Mouse (Mus musculus) intestine, postnatal 0 days (tissue): ENCODE results near the gene Ccdc121. TPM values are rescaled to one million over a fixed set of nuclear protein-coding genes. Genes with fewer than 3 reads are reported as not detected.

Experiments used
- ATAC-seq: fragments of 200-750 bp; cut with Nextera tagmentation; 2 replicates; pipeline ENCODE4 v1.8.0; 2017; ENCODE audit warnings: mild to moderate bottlenecking, moderate TSS enrichment, moderate library complexity
- H3K27ac ChIP-seq: fragments of 300-500 bp; sonication (generic); 2 replicates; pipeline ENCODE4 v1.5.1; 2014; ENCODE audit warnings: mild to moderate bottlenecking, low read depth, low read length, moderate library complexity
- H3K27me3 ChIP-seq: fragments of 300-500 bp; sonication (generic); replicated peaks from 2 replicates; pipeline ENCODE4 v1.6.1; 2014; ENCODE audit warnings: low read length, mixed read lengths; ENCODE audit not compliant: control insufficient read depth, insufficient read depth
- H3K36me3 ChIP-seq: fragments of 300-500 bp; sonication (generic); 2 replicates; pipeline ENCODE4 v1.6.1; 2014; ENCODE audit warnings: mild to moderate bottlenecking, moderate library complexity; ENCODE audit not compliant: control insufficient read depth, insufficient read depth
- H3K4me1 ChIP-seq: fragments of 300-500 bp; sonication (generic); replicated peaks from 2 replicates; pipeline ENCODE4 v1.6.1; 2014; ENCODE audit warnings: antibody characterized with exemption, low read length, mixed read lengths; ENCODE audit not compliant: control insufficient read depth, insufficient read depth
- H3K4me2 ChIP-seq: fragments of 300-500 bp; sonication (generic); replicated peaks from 2 replicates; pipeline ENCODE4 v1.6.1; 2014; ENCODE audit warnings: low read depth, mild to moderate bottlenecking, moderate library complexity
- H3K4me3 ChIP-seq: fragments of 300-500 bp; sonication (generic); 2 replicates; pipeline ENCODE4 v1.5.1; 2014; ENCODE audit warnings: low read depth, low read length
- H3K9ac ChIP-seq: fragments of 300-500 bp; sonication (generic); 2 replicates; pipeline ENCODE4 v1.6.1; 2014; ENCODE audit warnings: mild to moderate bottlenecking, low read depth, low read length
- H3K9me3 ChIP-seq: fragments of 300-500 bp; sonication (generic); 2 replicates; pipeline ENCODE4 v1.6.1; 2016; ENCODE audit warnings: mixed run types; ENCODE audit not compliant: control insufficient read depth
- CTCF ChIP-seq: sonication (generic); IDR thresholded peaks from 2 replicates; pipeline ENCODE4 v1.5.1; 2016; ENCODE audit warnings: low read depth, mild to moderate bottlenecking, control low read depth, antibody characterized with exemption, moderate library complexity
- whole genome bisulfite sequencing: fragments of 180-500 bp; shearing (Covaris S2); extraction: QIAGEN DNeasy Blood & Tissue Kit; methylation state at CpG from one replicate; pipeline ENCODE4 v1.1.7; 2014; 5-methylcytosine and 5-hydroxymethylcytosine counted together
- polyA plus RNA-seq: library from polyadenylated mRNA; unstranded; fragments of >200 nt; fragmentation: Nextera tagmentation; extraction: Ambion mirVana; gene quantifications from 2 replicates; pipeline ENCODE4 v1.2.1, GENCODE M21; 2015

Gene Ccdc121
- not detected in 2 replicates for polyA plus RNA-seq

DNA sequence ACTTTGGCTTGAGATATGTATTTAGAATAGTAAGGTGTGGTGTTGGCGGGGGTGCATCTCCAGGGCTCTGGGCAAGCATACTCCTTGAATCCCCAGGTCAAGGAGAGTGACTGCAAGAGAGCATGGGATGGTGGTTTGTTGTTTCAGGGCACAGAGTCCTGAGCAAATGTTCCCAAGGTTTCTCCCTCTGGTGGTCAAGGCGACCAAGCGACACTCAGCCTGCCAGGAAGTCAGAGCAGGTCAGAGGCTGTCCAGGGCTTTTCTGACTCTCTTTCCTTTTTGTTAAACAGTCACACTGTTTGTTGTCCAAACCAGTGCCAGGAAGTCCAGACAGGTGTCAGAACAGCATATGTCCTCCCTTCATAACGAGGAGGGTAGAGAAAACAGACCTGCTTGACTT is at the start of gene Ccdc121:
Gene Ccdc121 (minus strand): TSS at position 145 of the 400 bp plus-strand sequence.
- H3K4me3 ChIP-seq, result no peak within 1 kb of the TSS
- H3K27me3 ChIP-seq, result no peaks in the 10 kb centered on the region
- no peak within 1 kb of the TSS for H3K9ac ChIP-seq
- H3K36me3 ChIP-seq, result no peaks in the 10 kb centered on the region
- H3K4me2 ChIP-seq, result no peak within 1 kb of the TSS
- no peaks in the 10 kb centered on the region for H3K9me3 ChIP-seq
- H3K4me1 ChIP-seq, result no peaks in the 10 kb centered on the region
- TF ChIP-seq CTCF, result peak; percentile 61
- 56% methylated on average over 4 of the region's 4 CpGs for WGBS
- H3K27ac ChIP-seq, result no peak within 1 kb of the TSS
- no peak for ATAC-seq

DNA sequence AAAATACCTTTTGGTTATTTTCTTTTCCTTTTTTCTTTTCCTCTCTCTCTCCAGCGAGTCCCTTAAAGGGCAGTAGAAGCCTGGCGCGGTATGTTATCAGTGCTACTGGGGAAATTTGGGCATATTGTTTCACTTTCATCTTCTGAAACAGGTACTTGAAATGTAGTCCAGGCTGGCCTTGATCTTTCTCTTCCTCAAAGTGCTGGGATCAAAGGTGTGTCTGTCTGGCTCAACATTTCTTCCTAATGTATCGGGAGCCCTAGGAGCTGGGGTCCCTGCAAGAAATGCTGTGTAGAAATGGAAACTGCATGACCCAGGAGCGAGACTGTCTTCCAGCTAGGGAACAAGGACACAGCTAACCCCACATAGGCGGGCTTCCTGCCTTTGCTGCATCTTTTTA is 49.1 kb upstream of the Ccdc121 start:
- WGBS, result 75% methylated on average over 6 of the region's 6 CpGs
- Histone ChIP-seq H3K4me3 (no peak overlapping the region), H3K9ac (no peak overlapping the region), H3K9me3 (no peaks in the 10 kb centered on the region), H3K4me1 (no peaks in the 10 kb centered on the region), H3K27ac (no peak overlapping the region), H3K27me3 (no peaks in the 10 kb centered on the region), H3K36me3 (no peaks in the 10 kb centered on the region), H3K4me2 (no peak overlapping the region)
- TF ChIP-seq CTCF, result no peak
- no peak for ATAC-seq

DNA sequence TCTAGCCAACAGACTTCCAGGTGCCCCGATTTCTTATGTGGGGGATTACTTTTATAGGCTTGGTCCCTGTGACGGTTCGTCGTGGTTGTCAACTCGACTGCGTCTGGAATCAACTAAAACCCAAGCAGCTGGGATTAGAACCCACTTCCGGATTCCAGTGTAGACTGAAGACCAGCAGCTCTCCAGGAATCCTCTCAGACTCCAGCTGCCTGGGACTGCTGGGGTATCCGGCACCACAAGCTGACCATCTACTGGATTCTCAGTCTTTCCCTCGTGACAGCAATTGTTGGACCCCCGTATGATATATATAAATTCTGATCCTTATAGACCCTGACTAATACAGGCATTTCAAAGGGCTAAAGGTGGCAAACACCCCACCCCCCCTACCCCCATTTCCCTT is 48.4 kb upstream of the Ccdc121 start:
- H3K9me3 ChIP-seq, result no peaks in the 10 kb centered on the region
- no peak overlapping the region for H3K4me2 ChIP-seq
- no peak for ATAC-seq
- H3K9ac ChIP-seq, result no peak overlapping the region
- H3K36me3 ChIP-seq, result no peaks in the 10 kb centered on the region
- no peaks in the 10 kb centered on the region for H3K27me3 ChIP-seq
- no peaks in the 10 kb centered on the region for H3K4me1 ChIP-seq
- 78% methylated on average over 10 of the region's 10 CpGs for WGBS
- no peak overlapping the region for H3K4me3 ChIP-seq
- TF ChIP-seq CTCF, result no peak
- H3K27ac ChIP-seq, result no peak overlapping the region

DNA sequence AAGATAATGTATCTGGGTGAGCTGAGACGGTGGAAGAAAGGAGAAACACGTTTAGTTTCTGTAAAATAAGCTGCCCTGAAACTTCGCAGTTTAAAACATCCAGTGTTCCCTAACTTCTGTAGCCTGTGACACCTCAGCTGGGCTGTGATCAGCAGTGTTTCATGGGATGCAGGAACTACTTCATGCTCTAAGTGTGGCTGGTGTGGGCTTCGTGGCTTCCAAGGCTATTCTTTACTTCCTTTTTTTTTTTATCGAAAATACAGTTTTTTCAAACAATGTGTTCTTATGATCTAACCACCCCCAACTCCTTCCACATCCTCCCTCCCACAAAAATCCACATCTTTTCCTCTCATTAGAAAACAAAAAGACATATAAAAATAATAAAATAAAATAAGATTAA is 44.2 kb upstream of the Ccdc121 start:
- 78% methylated on average over 5 of the region's 5 CpGs for WGBS
- H3K36me3 ChIP-seq, result no peaks in the 10 kb centered on the region
- no peaks in the 10 kb centered on the region for H3K9me3 ChIP-seq
- no peaks in the 10 kb centered on the region for H3K4me1 ChIP-seq
- H3K4me2 ChIP-seq, result no peak overlapping the region
- TF ChIP-seq CTCF, result no peak
- no peak overlapping the region for H3K27ac ChIP-seq
- no peaks in the 10 kb centered on the region for H3K27me3 ChIP-seq
- no peak for ATAC-seq
- no peak overlapping the region for H3K9ac ChIP-seq
- H3K4me3 ChIP-seq, result no peak overlapping the region

DNA sequence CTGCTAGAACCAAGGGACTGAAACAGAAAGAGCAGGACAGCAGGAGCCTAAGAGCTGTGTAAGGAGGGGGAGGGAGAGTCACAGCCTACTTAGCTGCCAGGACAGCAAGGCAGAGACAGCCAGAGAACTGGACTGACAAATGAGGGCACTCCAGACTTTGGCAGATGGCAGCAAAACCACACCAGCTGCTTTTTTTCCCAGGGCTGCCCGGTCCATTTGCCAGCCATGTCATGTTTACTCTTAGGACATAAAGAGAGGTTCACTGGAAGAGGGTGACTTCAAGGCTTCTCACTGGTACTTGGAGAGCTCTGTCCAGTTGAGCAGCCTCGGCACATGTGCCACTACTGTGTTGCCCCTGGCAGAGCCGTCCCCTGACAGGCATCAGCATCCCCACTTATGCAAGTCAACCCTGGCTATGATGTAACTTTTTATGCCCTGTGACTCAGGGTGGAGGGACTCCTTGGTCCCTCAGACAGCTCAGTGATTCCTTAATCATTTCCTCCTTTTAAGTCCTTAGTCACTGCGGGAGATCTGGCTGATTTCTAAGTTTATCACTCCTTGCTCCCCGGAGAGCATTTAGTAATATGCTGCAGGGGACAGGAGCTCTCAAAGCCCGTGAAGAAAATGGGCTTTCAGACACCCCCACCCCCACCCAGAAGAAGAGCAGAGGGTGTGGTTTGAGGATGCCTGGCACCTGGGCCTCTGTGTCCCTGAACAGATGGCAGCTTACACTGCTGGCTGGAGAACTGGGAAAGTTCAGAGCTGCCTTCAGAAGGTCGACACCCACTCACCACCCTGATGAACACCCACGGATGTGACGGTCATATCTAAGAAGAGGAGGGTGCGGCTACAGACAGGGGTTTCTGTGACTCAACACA is 41.5 kb upstream of the Ccdc121 start:
- no peak for ATAC-seq
- 35% methylated on average over 10 of the region's 10 CpGs for WGBS

DNA sequence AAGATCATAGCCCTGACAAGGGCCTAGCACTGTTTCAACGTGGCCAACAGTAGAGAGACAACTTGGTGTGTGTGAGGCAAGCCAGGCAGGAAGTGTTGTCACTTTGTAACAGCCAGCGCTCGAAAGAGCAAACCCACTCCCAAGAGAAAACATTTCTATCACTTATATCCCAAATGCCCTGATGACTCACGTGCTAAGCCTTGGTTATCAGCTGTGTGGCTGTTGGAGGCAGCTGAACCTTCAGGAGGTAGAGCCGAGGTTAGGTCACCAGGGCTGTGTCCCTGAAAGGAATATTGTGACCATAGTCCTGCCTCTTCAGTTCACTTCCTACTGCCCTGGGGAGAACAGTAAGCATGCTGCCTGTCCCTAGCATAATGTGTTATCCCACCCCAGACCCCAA is 39.6 kb upstream of the Ccdc121 start:
- no peak for TF ChIP-seq CTCF
- Histone ChIP-seq H3K27me3 (no peaks in the 10 kb centered on the region), H3K4me1 (no peaks in the 10 kb centered on the region), H3K27ac (no peak overlapping the region), H3K36me3 (no peaks in the 10 kb centered on the region), H3K9ac (no peak overlapping the region), H3K9me3 (no peaks in the 10 kb centered on the region), H3K4me3 (no peak overlapping the region), H3K4me2 (no peak overlapping the region)
- ATAC-seq, result no peak
- 36% methylated on average over 5 of the region's 5 CpGs for WGBS

More for the DNA sequence above, 41.5 kb upstream of the Ccdc121 start:
- TF ChIP-seq CTCF, result no peak
- Histone ChIP-seq H3K4me3 (no peak overlapping the region), H3K36me3 (no peaks in the 10 kb centered on the region), H3K9me3 (no peaks in the 10 kb centered on the region), H3K4me2 (no peak overlapping the region), H3K9ac (no peak overlapping the region), H3K4me1 (no peaks in the 10 kb centered on the region), H3K27me3 (no peaks in the 10 kb centered on the region), H3K27ac (no peak overlapping the region)
